Comparison of ENCODE assay signal across 18 mouse cellular contexts in genomic region chr7:124593462-124593861, GRCm38 (mm10).
DNase-seq lines count a peak whose midpoint lies in the region; ATAC-seq and TF ChIP-seq lines count a peak whose summit lies in the region.
"Had no signal": no experiment of that assay in that cellular context is flagged by ENCODE, and none has a peak within 500 bp of the region (broad histone marks: within the 10 kb centered on the region; RNA-seq: fewer than 3 reads in every experiment).

No protein-coding gene starts in this region.

- no peak overlapping the region for H3K9ac ChIP-seq in heart, embryonic 12.5 days
- no peak overlapping the region for H3K9ac ChIP-seq in kidney, embryonic 15.5 days
- H3K9ac ChIP-seq in stomach, embryonic 16.5 days (ENCODE audit: low read length) = no peak overlapping the region
- no peak overlapping the region for H3K9ac ChIP-seq in stomach, postnatal 0 days (ENCODE audit: low read length)
- H3K9ac ChIP-seq: forebrain, embryonic 15.5 days; hindbrain, embryonic 13.5 days; liver, embryonic 13.5 days; midbrain, embryonic 12.5 days had no signal

- no peaks in the 10 kb centered on the region for H3K9me3 ChIP-seq in heart, embryonic 12.5 days (replicated peaks)
- H3K9me3 ChIP-seq in kidney, embryonic 15.5 days (replicated peaks) = no peaks in the 10 kb centered on the region
- no peaks in the 10 kb centered on the region for H3K9me3 ChIP-seq in stomach, embryonic 16.5 days (replicated peaks; ENCODE audit: control insufficient read depth, low read length)
- H3K9me3 ChIP-seq in stomach, postnatal 0 days (ENCODE audit: control insufficient read depth, low read length) = no peaks in the 10 kb centered on the region
- H3K9me3 ChIP-seq: forebrain, embryonic 15.5 days; hindbrain, embryonic 13.5 days; liver, embryonic 13.5 days; midbrain, embryonic 12.5 days had no signal

- peak; percentile 93 for DNase-seq in heart, adult 11 months
- DNase-seq in kidney, adult 9 months = no peak
- DNase-seq in stomach, postnatal 0 days (ENCODE audit: low spot score) = no peak
- DNase-seq in skeletal muscle tissue, adult 2 months (ENCODE audit: low read depth, low spot score) = peak; percentile 14
- no peak for DNase-seq in urinary bladder, postnatal 10 days (ENCODE audit: low spot score)
- DNase-seq: adrenal gland, adult 8-10 months; cerebellum, adult 11 months; cerebellum, postnatal 14 days; liver, embryonic 13.5 days had no signal

- no peak overlapping the region for H3K4me3 ChIP-seq in heart, embryonic 12.5 days
- no peak overlapping the region for H3K4me3 ChIP-seq in kidney, embryonic 15.5 days (replicated peaks)
- no peak overlapping the region for H3K4me3 ChIP-seq in stomach, embryonic 16.5 days (replicated peaks; ENCODE audit: low read length)
- no peak overlapping the region for H3K4me3 ChIP-seq in stomach, postnatal 0 days (ENCODE audit: low read depth, low read length)
- H3K4me3 ChIP-seq: forebrain, embryonic 15.5 days; heart, adult 2 months; hindbrain, embryonic 13.5 days; layer of hippocampus, adult 2 months; liver, embryonic 13.5 days; midbrain, embryonic 12.5 days had no signal

- 0 out of 2 replicates have a peak, but pooled peaks cover 3% of the 10 kb centered on the region for H3K4me1 ChIP-seq in heart, embryonic 12.5 days (replicated peaks)
- no peaks in the 10 kb centered on the region for H3K4me1 ChIP-seq in kidney, embryonic 15.5 days
- no peaks in the 10 kb centered on the region; the same call in 1 of the 2 replicates for H3K4me1 ChIP-seq in stomach, embryonic 16.5 days (ENCODE audit: control insufficient read depth, insufficient read depth, low read length)
- no peaks in the 10 kb centered on the region for H3K4me1 ChIP-seq in stomach, postnatal 0 days (replicated peaks; ENCODE audit: control insufficient read depth, insufficient read depth)
- H3K4me1 ChIP-seq: forebrain, embryonic 15.5 days; hindbrain, embryonic 13.5 days; liver, embryonic 13.5 days; midbrain, embryonic 12.5 days had no signal

- no peak for ATAC-seq in heart, embryonic 12.5 days (ENCODE audit: insufficient number of reproducible peaks, low FRiP score)
- peak; percentile 77; the same call in 1 of the 2 replicates for ATAC-seq in kidney, embryonic 15.5 days (replicated peaks; ENCODE audit: low FRiP score)
- ATAC-seq in stomach, embryonic 16.5 days (ENCODE audit: insufficient read depth, low FRiP score) = peak; percentile 33; the same call in 1 of the 2 replicates
- ATAC-seq in stomach, postnatal 0 days (ENCODE audit: low FRiP score, low TSS enrichment) = no peak
- ATAC-seq: forebrain, embryonic 15.5 days had no signal

- no peak overlapping the region for H3K27ac ChIP-seq in heart, embryonic 12.5 days (ENCODE audit: poor library complexity, severe bottlenecking)
- H3K27ac ChIP-seq in kidney, embryonic 15.5 days = peak overlapping the region; percentile 69
- H3K27ac ChIP-seq in stomach, embryonic 16.5 days (ENCODE audit: low read length) = peak overlapping the region; percentile 4; the same call in 1 of the 2 replicates
- no peak overlapping the region for H3K27ac ChIP-seq in stomach, postnatal 0 days (replicated peaks)
- H3K27ac ChIP-seq: forebrain, embryonic 15.5 days; heart, adult 2 months; hindbrain, embryonic 13.5 days; layer of hippocampus, adult 2 months; liver, embryonic 13.5 days; macrophage; midbrain, embryonic 12.5 days had no signal

- H3K4me2 ChIP-seq in heart, embryonic 12.5 days = no peak overlapping the region
- H3K4me2 ChIP-seq in kidney, embryonic 15.5 days = no peak overlapping the region
- no peak overlapping the region for H3K4me2 ChIP-seq in stomach, embryonic 16.5 days (ENCODE audit: low read depth, low read length)
- no peak overlapping the region for H3K4me2 ChIP-seq in stomach, postnatal 0 days (replicated peaks; ENCODE audit: low read depth)
- H3K4me2 ChIP-seq: forebrain, embryonic 15.5 days; hindbrain, embryonic 13.5 days; liver, embryonic 13.5 days; midbrain, embryonic 12.5 days had no signal

- H3K27me3 ChIP-seq in heart, embryonic 12.5 days (replicated peaks) = no peaks in the 10 kb centered on the region
- no peaks in the 10 kb centered on the region for H3K27me3 ChIP-seq in kidney, embryonic 15.5 days
- H3K27me3 ChIP-seq in stomach, embryonic 16.5 days (ENCODE audit: control insufficient read depth, insufficient read depth, low read length) = no peaks in the 10 kb centered on the region
- no peaks in the 10 kb centered on the region for H3K27me3 ChIP-seq in stomach, postnatal 0 days (ENCODE audit: control insufficient read depth, insufficient read depth, low read length)
- H3K27me3 ChIP-seq: forebrain, embryonic 15.5 days; liver, embryonic 13.5 days; midbrain, embryonic 12.5 days had no signal

- H3K36me3 ChIP-seq in heart, embryonic 12.5 days = no peaks in the 10 kb centered on the region
- no peaks in the 10 kb centered on the region for H3K36me3 ChIP-seq in kidney, embryonic 15.5 days
- H3K36me3 ChIP-seq in stomach, embryonic 16.5 days (ENCODE audit: control insufficient read depth, insufficient read depth, low read length) = no peaks in the 10 kb centered on the region
- H3K36me3 ChIP-seq in stomach, postnatal 0 days (ENCODE audit: control insufficient read depth, insufficient read depth, low read length) = no peaks in the 10 kb centered on the region
- H3K36me3 ChIP-seq: forebrain, embryonic 15.5 days; hindbrain, embryonic 13.5 days; liver, embryonic 13.5 days; midbrain, embryonic 12.5 days had no signal

- no peak for TF ChIP-seq CTCF in stomach, postnatal 0 days (IDR thresholded peaks at IDR 0.05; ENCODE audit: low read depth)

- no peak for TF ChIP-seq EP300 in stomach, postnatal 0 days (optimal IDR thresholded peaks at IDR 0.05)

Comparison
In these comparisons a context has a peak if more than half of its experiments do, and no peak if none do; other contexts are left out.
1. ATAC-seq: peak in kidney, embryonic 15.5 days (single experiment) and stomach, embryonic 16.5 days (single experiment); none in heart, embryonic 12.5 days (single experiment) and stomach, postnatal 0 days (single experiment).
2. H3K27ac ChIP-seq: peak in kidney, embryonic 15.5 days (single experiment) and stomach, embryonic 16.5 days (single experiment); none in heart, embryonic 12.5 days (single experiment) and stomach, postnatal 0 days (single experiment).
3. DNase-seq: peak in heart, adult 11 months (single experiment) and skeletal muscle tissue, adult 2 months (single experiment); none in kidney, adult 9 months (single experiment), stomach, postnatal 0 days (single experiment) and urinary bladder, postnatal 10 days (single experiment).